Mouse (Mus musculus) CD4-positive, CD25-positive, alpha-beta regulatory T cell, adult 4 months (primary cell): ENCODE data around the gene Trim56. TPM values are rescaled to one million over a fixed set of nuclear protein-coding genes. Genes with fewer than 3 reads are reported as not detected.

Source experiments
- ATAC-seq: one replicate; pipeline ENCODE4 v1.8.0; 2017
- polyA plus RNA-seq, 2 experiments: library from polyadenylated mRNA; unstranded; fragments of 100-300 nt; shearing (Covaris generic); gene quantifications; one replicate each; pipeline ENCODE4 v1.2.1; 2017

Trim56 gene
- polyA plus RNA-seq, 2 experiments from 2014 or later, result 15.1 to 18.5 TPM

GRCm38 (mm10) chr5:137074191-137074651, 41.8 kb downstream of the Trim56 start:
- ATAC-seq, result no peak

DNA sequence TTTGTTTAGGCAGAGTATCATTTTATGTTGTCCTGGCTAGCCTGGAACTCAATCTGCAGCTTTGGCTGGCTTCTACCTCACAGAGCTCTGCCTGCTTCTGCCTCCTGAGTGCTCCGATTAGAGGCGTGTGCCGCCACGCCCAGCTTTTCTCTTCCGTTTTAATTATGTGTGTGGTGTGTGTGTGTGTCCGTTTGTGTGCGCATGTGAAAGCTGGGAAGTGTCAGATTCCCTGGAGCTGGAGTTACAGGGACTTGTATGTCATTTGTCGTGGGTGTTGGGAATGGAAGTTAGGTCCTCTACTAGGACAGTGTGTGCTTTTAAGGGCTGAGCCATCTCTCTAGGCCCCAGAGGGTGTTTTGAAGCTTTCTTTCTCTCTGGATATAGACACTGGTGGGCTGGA, 42.9 kb downstream of the Trim56 start:
- ATAC-seq, result no peak

DNA sequence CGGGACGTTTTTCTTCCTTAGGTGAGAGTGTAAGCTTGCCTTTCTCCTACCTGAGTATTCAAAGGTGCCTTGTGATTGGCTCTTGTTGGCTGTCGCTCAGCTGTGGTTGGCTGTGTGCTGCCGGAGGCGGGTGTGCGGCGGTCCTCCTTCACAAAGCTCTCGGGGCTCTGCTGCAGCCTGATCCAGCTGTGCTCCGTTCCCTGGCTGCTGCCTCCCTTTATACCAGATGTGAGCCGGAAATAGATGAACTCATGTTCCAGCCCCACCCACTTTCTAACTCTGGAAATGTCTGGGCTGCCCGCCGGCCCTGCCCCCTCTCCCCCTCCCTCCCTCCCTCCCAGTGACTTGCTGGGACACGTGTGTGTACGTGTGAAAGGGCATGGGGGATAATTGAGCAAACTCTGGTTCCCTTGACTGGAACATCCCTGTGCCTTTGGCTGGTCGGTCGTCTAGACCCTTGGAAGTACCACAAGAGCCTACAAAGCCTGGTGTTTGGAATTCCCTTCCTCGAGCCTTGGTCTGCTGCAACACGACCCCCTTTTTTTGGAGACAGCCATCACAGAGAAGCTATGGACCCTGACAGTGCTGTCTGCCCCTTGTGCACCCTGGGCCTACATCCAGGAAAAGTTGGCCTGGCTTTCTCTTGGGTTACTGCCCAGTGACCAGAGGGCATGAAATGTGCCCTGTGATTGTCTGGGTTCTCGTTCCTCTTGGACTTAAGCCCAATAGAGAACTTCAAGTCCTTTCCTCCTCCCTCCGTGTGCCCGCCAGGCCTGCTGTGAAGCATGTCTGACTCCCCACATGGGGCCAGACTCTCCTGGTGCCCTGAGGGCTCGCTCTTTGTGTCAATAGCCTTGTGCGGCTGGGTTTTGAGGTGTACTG, 43.7 kb downstream of the Trim56 start, which contains the start of gene Serpine1:
Gene Serpine1 (minus strand): TSS at position 190 of the 882 bp plus-strand sequence.
- ATAC-seq, result peak; percentile 78

DNA sequence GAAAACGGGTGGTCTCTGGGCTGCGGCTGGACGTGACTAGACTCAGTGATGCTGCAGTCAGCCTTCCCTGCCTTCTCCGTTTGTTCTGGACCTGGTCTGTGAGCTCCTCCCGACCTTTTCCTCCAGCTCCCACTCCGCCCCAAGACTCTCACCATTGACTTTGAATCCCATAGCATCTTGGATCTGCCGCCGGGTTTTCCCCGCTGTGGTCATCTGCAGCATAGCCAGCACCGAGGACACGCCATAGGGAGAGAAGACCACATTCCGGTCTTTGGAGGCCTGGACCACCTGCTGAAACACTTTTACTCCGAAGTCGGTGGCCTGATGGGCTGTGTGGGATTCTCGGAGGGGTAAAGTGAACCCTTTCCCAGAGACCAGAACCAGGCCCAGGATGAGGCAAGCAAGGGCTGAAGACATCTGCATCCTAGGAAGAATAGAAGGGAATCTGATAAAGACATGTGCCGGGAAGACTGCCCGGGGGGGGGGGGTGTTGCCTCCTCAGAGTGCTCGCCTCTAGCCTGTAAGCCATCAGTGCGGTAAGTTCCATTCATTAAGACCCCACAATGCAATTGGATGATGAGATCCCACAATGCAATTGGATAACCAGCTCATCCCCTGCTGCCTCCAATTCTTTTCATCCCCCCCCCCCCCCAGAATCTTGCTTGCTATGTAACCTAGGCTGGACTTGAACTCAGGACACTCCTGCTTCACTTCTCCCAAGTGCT, 45.0 kb downstream of the Trim56 start:
- ATAC-seq, result no peak

DNA sequence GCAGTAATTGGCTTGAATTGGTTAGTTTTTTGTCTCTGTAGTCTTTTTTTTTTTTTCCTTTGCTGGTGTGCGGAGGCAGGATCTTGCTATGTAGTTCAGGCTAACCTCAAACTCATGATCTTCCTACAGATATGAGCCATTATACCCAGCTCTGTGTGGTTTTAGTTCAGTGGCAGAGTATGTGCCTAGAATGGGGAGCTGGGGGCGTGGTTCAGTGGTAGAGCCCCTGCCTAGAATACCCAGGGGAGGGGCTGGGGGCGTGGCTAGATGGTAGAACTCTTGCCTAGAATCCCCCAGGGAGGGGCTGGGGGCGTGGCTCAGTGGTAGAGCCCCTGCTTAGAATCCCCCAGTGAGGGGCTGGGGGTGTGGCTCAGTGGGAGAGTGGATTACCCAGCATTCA, 47.3 kb downstream of the Trim56 start:
- no peak for ATAC-seq

- no peak for ATAC-seq
These were observed 50.1 kb downstream of the Trim56 start for GRCm38 (mm10) chr5:137065923-137066322.

GRCm38 (mm10) chr5:137065454-137065853, 50.6 kb downstream of the Trim56 start:
- no peak for ATAC-seq

DNA sequence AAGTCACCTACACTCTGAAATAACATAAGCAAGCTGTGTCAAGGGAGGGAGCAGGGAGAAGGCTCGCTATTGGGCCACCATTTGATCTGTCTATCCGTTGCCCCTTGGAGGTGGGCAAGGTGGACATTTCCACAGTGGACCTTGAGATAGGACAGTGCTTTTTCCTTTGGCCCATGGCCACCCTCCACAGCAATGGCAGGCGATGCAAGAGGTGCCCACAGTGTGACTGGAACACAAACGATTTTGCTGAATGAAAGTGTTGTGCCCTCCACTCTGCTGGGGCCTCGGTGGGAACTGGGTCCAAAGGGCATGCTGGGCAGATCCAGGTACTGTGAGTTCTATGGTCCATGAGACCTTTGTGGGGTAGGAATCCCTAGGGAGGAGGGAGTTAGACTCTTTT, 53.4 kb downstream of the Trim56 start:
- no peak for ATAC-seq

DNA sequence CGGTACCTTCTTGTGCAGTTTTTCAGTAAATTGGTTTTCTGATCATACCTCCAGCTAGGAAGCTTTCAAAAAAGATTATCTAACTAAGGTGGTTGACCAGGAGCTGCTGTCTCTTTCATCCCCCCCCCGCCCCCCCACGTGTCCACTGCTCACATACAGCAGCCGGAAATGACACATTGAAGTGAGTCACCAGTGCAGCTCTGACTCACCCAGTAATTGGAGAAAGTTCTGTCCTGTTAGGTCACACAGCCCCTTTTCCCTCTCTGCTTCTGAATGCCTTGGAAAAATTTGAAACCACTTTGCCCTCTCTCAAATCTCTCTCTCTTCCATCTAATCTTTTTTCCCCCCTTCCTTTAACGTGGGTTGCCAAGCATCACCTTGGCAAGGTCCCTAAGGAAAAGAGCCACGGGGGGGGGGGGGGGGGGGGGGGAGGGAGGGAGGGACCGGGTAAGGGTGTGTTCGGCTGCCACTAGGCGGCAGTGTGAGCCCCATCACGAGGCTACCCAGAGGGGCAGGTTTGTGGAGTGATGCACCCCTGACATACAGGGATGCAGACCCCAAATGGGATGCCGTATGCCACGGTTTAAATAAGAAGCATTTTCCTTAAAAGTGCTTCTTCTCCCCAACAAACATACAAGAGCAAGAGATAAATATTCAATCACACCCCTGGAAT, 54.1 kb downstream of the Trim56 start:
- no peak for ATAC-seq

Other genes starting within 250 kb of the Trim56 start
- under 1 TPM in 1 of 2 experiments, not detected in 1; 0.41 TPM for gene Col26a1, start 233.0 kb downstream of the Trim56 start, polyA plus RNA-seq
- gene Ift22, start 208.1 kb downstream of the Trim56 start, polyA plus RNA-seq, result 10 to 100 TPM; 12.5 to 14.1 TPM
- 100 to 1,000 TPM; 390 to 404 TPM for gene Fis1, start 162.9 kb downstream of the Trim56 start, polyA plus RNA-seq
- under 1 TPM in 1 of 2 experiments, not detected in 1; 0.34 TPM for gene Cldn15, start 149.6 kb downstream of the Trim56 start, polyA plus RNA-seq
- 1 to 10 TPM; 4.4 to 8.8 TPM for gene Plod3, start 129.2 kb downstream of the Trim56 start, polyA plus RNA-seq
- 10 to 100 TPM; 50.3 to 67.0 TPM for gene Znhit1, start 128.2 kb downstream of the Trim56 start, polyA plus RNA-seq
- gene Vgf, start 89.8 kb downstream of the Trim56 start, polyA plus RNA-seq, result not detected
- 10 to 100 TPM; 62.2 to 84.9 TPM for gene Ap1s1, start 70.1 kb downstream of the Trim56 start, polyA plus RNA-seq
- under 1 TPM in 1 of 2 experiments, not detected in 1; 0.20 TPM for gene Serpine1, start 43.9 kb downstream of the Trim56 start, polyA plus RNA-seq
- not detected for gene Muc3, start 33.1 kb upstream of the Trim56 start, polyA plus RNA-seq
- 1 to 10 TPM; 8.0 to 9.5 TPM for gene Muc3a, start 96.2 kb upstream of the Trim56 start, polyA plus RNA-seq
- under 1 TPM in 1 of 2 experiments, not detected in 1; 0.16 TPM for gene Ache, start 171.3 kb upstream of the Trim56 start, polyA plus RNA-seq
- gene Ufsp1, start 178.4 kb upstream of the Trim56 start, polyA plus RNA-seq, result 1 to 10 TPM in 1 of 2 experiments, under 1 TPM in 1; 0.65 to 1.3 TPM
- 10 to 100 TPM; 60.2 to 63.7 TPM for gene Srrt, start 191.5 kb upstream of the Trim56 start, polyA plus RNA-seq
- gene Trip6, start 198.2 kb upstream of the Trim56 start, polyA plus RNA-seq, result 1 to 10 TPM; 1.0 to 1.7 TPM
- 10 to 100 TPM in 1 of 2 experiments, 1 to 10 TPM in 1; 9.2 to 16.7 TPM for gene Slc12a9, start 217.4 kb upstream of the Trim56 start, polyA plus RNA-seq
- not detected for gene Ephb4, start 233.9 kb upstream of the Trim56 start, polyA plus RNA-seq